Mouse (Mus musculus) small intestine, adult 2 months (tissue): ENCODE results near the gene Efcab9. TPM values are rescaled to one million over a fixed set of nuclear protein-coding genes. Genes with fewer than 3 reads are reported as not detected.

ENCODE experiments used
- H3K27ac ChIP-seq: fragments of 200-500 bp; 2 replicates; pipeline ENCODE4 v1.5.1; 2012; ENCODE audit warnings: low read depth, low read length, control low read depth, inconsistent platforms; ENCODE audit not compliant: insufficient read depth
- H3K27me3 ChIP-seq: fragments of 200-500 bp; 2 replicates; pipeline ENCODE4 v1.6.1; 2012; ENCODE audit warnings: mild to moderate bottlenecking, moderate library complexity, low read length, inconsistent platforms; ENCODE audit not compliant: control insufficient read depth, insufficient read depth
- H3K36me3 ChIP-seq: fragments of 200-500 bp; 2 replicates; pipeline ENCODE4 v1.6.1; 2012; ENCODE audit warnings: mild to moderate bottlenecking, low read length, control low read depth, inconsistent platforms; ENCODE audit not compliant: control insufficient read depth, insufficient read depth
- H3K4me1 ChIP-seq: fragments of 200-500 bp; 2 replicates; pipeline ENCODE4 v1.6.1; 2012; ENCODE audit warnings: low read length, inconsistent platforms, mixed read lengths; ENCODE audit not compliant: control insufficient read depth, insufficient read depth, insufficient read length
- H3K4me3 ChIP-seq: fragments of 200-500 bp; 2 replicates; pipeline ENCODE4 v1.5.1; 2012; ENCODE audit warnings: low read depth, mild to moderate bottlenecking, control low read depth, inconsistent platforms, low read length, moderate library complexity
- CTCF ChIP-seq: fragments of 200-500 bp; IDR thresholded peaks from 2 replicates; pipeline ENCODE4 v1.5.1; 2012; ENCODE audit warnings: low read depth, mild to moderate bottlenecking, control low read depth, inconsistent platforms, low read length, moderate library complexity, mixed read lengths; ENCODE audit not compliant: insufficient replicate concordance, insufficient read length; ENCODE audit errors: extremely low read depth
- POLR2A ChIP-seq: fragments of 200-500 bp; IDR thresholded peaks from 2 replicates; pipeline ENCODE4 v1.6.1; 2012; ENCODE audit warnings: low read depth, mild to moderate bottlenecking, control low read depth, inconsistent platforms, low read length, moderate library complexity
- WGBS: fragments of 180-500 bp; shearing (Covaris S2); methylation state at CpG from one replicate; pipeline ENCODE4 v1.1.7; 2018; 5-methylcytosine and 5-hydroxymethylcytosine counted together
- polyA plus RNA-seq: library from polyadenylated mRNA; depleted of rRNA; stranded (reverse); fragments of >200 nt; gene quantifications from 2 replicates; pipeline ENCODE4 v1.2.3, GENCODE M21; 2012; rRNA removed

Gene Efcab9
- polyA plus RNA-seq, 1 experiment, result not detected

GRCm38 (mm10) chr11:32475487-32476236 lies 56.2 kb downstream of the Efcab9 start:
- H3K27ac ChIP-seq, result no peak overlapping the region
- H3K4me3 ChIP-seq, result no peak overlapping the region
- TF ChIP-seq POLR2A (no peak), CTCF (no peak)
- 77% methylated on average over 5 of the region's 5 CpGs for WGBS
- no peaks in the 10 kb centered on the region for H3K27me3 ChIP-seq
- H3K36me3 ChIP-seq, result no peaks in the 10 kb centered on the region
- no peaks in the 10 kb centered on the region for H3K4me1 ChIP-seq

GRCm38 (mm10) chr11:32474725-32475124 lies 57.2 kb downstream of the Efcab9 start:
- TF ChIP-seq CTCF (no peak), POLR2A (no peak)
- no peaks in the 10 kb centered on the region for H3K27me3 ChIP-seq
- no peak overlapping the region for H3K4me3 ChIP-seq
- H3K36me3 ChIP-seq, result no peaks in the 10 kb centered on the region
- H3K4me1 ChIP-seq, result no peaks in the 10 kb centered on the region
- no peak overlapping the region for H3K27ac ChIP-seq
- WGBS, result 78% methylated on average over 3 of the region's 3 CpGs

Other genes starting within 250 kb of the Efcab9 start
- 54.1 and 70.6 TPM in 2 replicates for gene Hba-a1, start 248.6 kb downstream of the Efcab9 start, polyA plus RNA-seq
- gene Hbq1b, start 245.1 kb downstream of the Efcab9 start, polyA plus RNA-seq, result not detected in 2 replicates
- gene Hba-a2, start 235.6 kb downstream of the Efcab9 start, polyA plus RNA-seq, result 106 and 108 TPM in 2 replicates
- gene Hbq1a, start 232.0 kb downstream of the Efcab9 start, polyA plus RNA-seq, result not detected in 2 replicates
- gene Sh3pxd2b, start 184.3 kb downstream of the Efcab9 start, polyA plus RNA-seq, result 1.7 and 2.4 TPM in 2 replicates
- 1.6 TPM in 2 replicates for gene Ubtd2, start 76.7 kb downstream of the Efcab9 start, polyA plus RNA-seq
- 12.7 and 49.4 TPM in 2 replicates for gene Stk10, start 1.2 kb upstream of the Efcab9 start, polyA plus RNA-seq
- 17.3 and 29.8 TPM in 2 replicates for gene Fbxw11, start 110.6 kb upstream of the Efcab9 start, polyA plus RNA-seq